Mouse (Mus musculus) midbrain, embryonic 10.5 days (tissue): Measurements from ENCODE around the gene Mrpl14. TPM values are rescaled to one million over a fixed set of nuclear protein-coding genes. Genes with fewer than 3 reads are reported as not detected.

Experiments
- DNase-seq: peaks from one replicate; pipeline ENCODE4 v3.0.0-alpha.2; 2017; ENCODE audit warnings: low spot score
- H3K27ac ChIP-seq: fragments of 300-500 bp; sonication (generic); replicated peaks from 2 replicates; pipeline ENCODE4 v1.5.1; 2016; ENCODE audit warnings: mild to moderate bottlenecking
- H3K27me3 ChIP-seq: fragments of 300-500 bp; sonication (generic); 2 replicates; pipeline ENCODE4 v1.6.1; 2016; ENCODE audit warnings: low read depth, mild to moderate bottlenecking; ENCODE audit not compliant: poor library complexity, severe bottlenecking
- H3K36me3 ChIP-seq: fragments of 300-500 bp; sonication (generic); 2 replicates; pipeline ENCODE4 v1.6.1; 2016; ENCODE audit warnings: mild to moderate bottlenecking, moderate library complexity
- H3K4me1 ChIP-seq: fragments of 300-500 bp; sonication (generic); 2 replicates; pipeline ENCODE4 v1.6.1; 2016
- H3K4me3 ChIP-seq: fragments of 300-500 bp; sonication (generic); 2 replicates; pipeline ENCODE4 v1.5.1; 2016; ENCODE audit warnings: mild to moderate bottlenecking, moderate library complexity
- H3K9me3 ChIP-seq: fragments of 300-500 bp; sonication (generic); replicated peaks from 2 replicates; pipeline ENCODE4 v1.6.1; 2016; ENCODE audit warnings: mild to moderate bottlenecking
- WGBS: fragments of 180-500 bp; shearing (Covaris S2); methylation state at CpG from one replicate; pipeline ENCODE4 v1.1.7; 2016; 5-methylcytosine and 5-hydroxymethylcytosine counted together
- polyA plus RNA-seq: library from polyadenylated mRNA; unstranded; fragments of >200 nt; fragmentation: Nextera tagmentation; extraction: Ambion mirVana; gene quantifications from 2 replicates; pipeline ENCODE4 v1.2.1, GENCODE M21; 2016

The Mrpl14 gene
- polyA plus RNA-seq, 1 experiment from 2014 or later = 155 TPM

- Histone ChIP-seq H3K36me3 (no peaks in the 10 kb centered on the region), H3K4me1 (no peaks in the 10 kb centered on the region), H3K9me3 (no peaks in the 10 kb centered on the region), H3K27ac (no peak overlapping the region), H3K27me3 (no peaks in the 10 kb centered on the region), H3K4me3 (no peak overlapping the region)
- DNase-seq = no peak
- WGBS = 63% methylated on average over 3 of the region's 3 CpGs
Observed at GRCm38 (mm10) chr17:45709829-45710228, 23.7 kb downstream of the Mrpl14 start.

DNA sequence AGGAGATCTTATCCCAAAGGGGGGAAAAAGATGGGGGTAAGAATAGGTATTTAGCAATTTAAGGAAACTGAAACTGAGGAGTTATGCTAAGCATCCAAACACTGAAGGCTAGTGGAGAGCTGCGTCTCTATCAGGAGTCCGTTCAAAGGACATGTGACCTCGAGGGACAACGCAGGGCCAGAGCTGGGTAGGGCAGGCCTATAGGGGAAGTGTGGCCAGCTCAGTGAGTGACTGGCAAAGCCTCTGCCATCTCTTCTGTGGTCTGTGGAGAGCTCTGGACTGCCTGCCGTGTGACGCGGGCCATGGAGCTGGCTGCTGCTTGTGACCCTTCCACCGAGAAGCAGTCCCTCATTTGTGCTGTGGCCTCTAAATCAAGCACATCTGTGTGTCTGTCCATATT, 24.3 kb downstream of the Mrpl14 start:
- no peak overlapping the region for H3K27ac ChIP-seq
- H3K9me3 ChIP-seq = no peaks in the 10 kb centered on the region
- no peaks in the 10 kb centered on the region for H3K4me1 ChIP-seq
- H3K36me3 ChIP-seq = no peaks in the 10 kb centered on the region
- H3K27me3 ChIP-seq = no peaks in the 10 kb centered on the region
- DNase-seq = no peak
- 83% methylated on average over 8 of the region's 8 CpGs for WGBS
- no peak overlapping the region for H3K4me3 ChIP-seq

- no peaks in the 10 kb centered on the region for H3K27me3 ChIP-seq
- no peaks in the 10 kb centered on the region for H3K36me3 ChIP-seq
- H3K27ac ChIP-seq = no peak overlapping the region
- H3K4me3 ChIP-seq = no peak overlapping the region
- no peak for DNase-seq
- 71% methylated on average over 3 of the region's 3 CpGs for WGBS
- H3K4me1 ChIP-seq = no peaks in the 10 kb centered on the region
- H3K9me3 ChIP-seq = no peaks in the 10 kb centered on the region
Observed at GRCm38 (mm10) chr17:45711525-45711924, 25.4 kb downstream of the Mrpl14 start.

GRCm38 (mm10) chr17:45718323-45718722, 32.2 kb downstream of the Mrpl14 start:
- H3K4me1 ChIP-seq = peaks cover 9% of the 10 kb centered on the region
- 11% methylated on average over 10 of the region's 10 CpGs for WGBS
- H3K4me3 ChIP-seq = no peak overlapping the region
- H3K27ac ChIP-seq = no peak overlapping the region
- H3K36me3 ChIP-seq = no peaks in the 10 kb centered on the region
- H3K9me3 ChIP-seq = no peaks in the 10 kb centered on the region
- no peaks in the 10 kb centered on the region for H3K27me3 ChIP-seq
- peak; percentile 47 for DNase-seq

- H3K9me3 ChIP-seq = no peaks in the 10 kb centered on the region
Observed at GRCm38 (mm10) chr17:45723732-45724573, 37.8 kb downstream of the Mrpl14 start.

GRCm38 (mm10) chr17:45724574-45724921, 38.4 kb downstream of the Mrpl14 start:
- WGBS = 86% methylated on average over 10 of the region's 10 CpGs
- H3K4me3 ChIP-seq = peak overlapping the region; percentile 64; the same call in 1 of the 2 replicates
- peak overlapping the region; percentile 94 for H3K27ac ChIP-seq
- no peaks in the 10 kb centered on the region for H3K36me3 ChIP-seq
- H3K27me3 ChIP-seq = 0 out of 2 replicates have a peak, but pooled peaks cover 4% of the 10 kb centered on the region
- DNase-seq = no peak
- peaks cover 42% of the 10 kb centered on the region for H3K4me1 ChIP-seq
- no peaks in the 10 kb centered on the region for H3K9me3 ChIP-seq

More at GRCm38 (mm10) chr17:45723732-45724573, 37.8 kb downstream of the Mrpl14 start:
- WGBS = 5% methylated on average over 25 of the region's 25 CpGs
- peak overlapping the region; percentile 94 for H3K27ac ChIP-seq
- H3K4me3 ChIP-seq = peak overlapping the region; percentile 64
- no peaks in the 10 kb centered on the region for H3K36me3 ChIP-seq
- H3K4me1 ChIP-seq = peaks cover 37% of the 10 kb centered on the region
- peak; percentile 90 for DNase-seq
- H3K27me3 ChIP-seq = no peaks in the 10 kb centered on the region

DNA sequence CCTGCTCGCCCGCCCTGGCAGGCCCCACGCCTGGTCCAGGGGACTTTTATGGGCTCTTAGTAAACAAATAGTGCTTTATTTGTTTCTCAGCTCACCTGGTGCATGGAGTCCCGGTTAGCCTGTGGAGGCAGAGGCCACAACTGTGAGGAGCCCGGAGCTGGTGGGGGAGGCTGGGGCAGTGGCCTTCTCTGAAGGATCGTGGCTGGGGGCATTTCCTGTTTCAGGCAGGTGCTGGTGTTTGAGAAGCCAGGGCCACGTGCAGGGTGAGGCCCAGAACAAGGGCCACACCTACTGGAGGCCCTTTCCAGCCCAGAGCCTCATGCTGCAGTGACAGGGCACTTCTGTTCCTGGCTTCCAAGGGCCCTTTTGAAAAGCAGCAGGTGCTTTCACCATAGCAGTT, 40.1 kb downstream of the Mrpl14 start:
- Histone ChIP-seq H3K27ac (peak overlapping the region; percentile 63), H3K4me3 (no peak overlapping the region), H3K4me1 (peaks cover 58% of the 10 kb centered on the region), H3K9me3 (no peaks in the 10 kb centered on the region), H3K27me3 (0 out of 2 replicates have a peak, but pooled peaks cover 14% of the 10 kb centered on the region), H3K36me3 (no peaks in the 10 kb centered on the region)
- WGBS = 76% methylated on average over 7 of the region's 7 CpGs
- DNase-seq = no peak

- no peaks in the 10 kb centered on the region for H3K36me3 ChIP-seq
- H3K27me3 ChIP-seq = peaks cover 25% of the 10 kb centered on the region
- H3K9me3 ChIP-seq = no peaks in the 10 kb centered on the region
- no peak overlapping the region for H3K4me3 ChIP-seq
- DNase-seq = no peak
- peaks cover 55% of the 10 kb centered on the region for H3K4me1 ChIP-seq
- no peak overlapping the region for H3K27ac ChIP-seq
- WGBS = 85% methylated on average over 2 of the region's 2 CpGs
Observed at GRCm38 (mm10) chr17:45727481-45727880, 41.4 kb downstream of the Mrpl14 start.

DNA sequence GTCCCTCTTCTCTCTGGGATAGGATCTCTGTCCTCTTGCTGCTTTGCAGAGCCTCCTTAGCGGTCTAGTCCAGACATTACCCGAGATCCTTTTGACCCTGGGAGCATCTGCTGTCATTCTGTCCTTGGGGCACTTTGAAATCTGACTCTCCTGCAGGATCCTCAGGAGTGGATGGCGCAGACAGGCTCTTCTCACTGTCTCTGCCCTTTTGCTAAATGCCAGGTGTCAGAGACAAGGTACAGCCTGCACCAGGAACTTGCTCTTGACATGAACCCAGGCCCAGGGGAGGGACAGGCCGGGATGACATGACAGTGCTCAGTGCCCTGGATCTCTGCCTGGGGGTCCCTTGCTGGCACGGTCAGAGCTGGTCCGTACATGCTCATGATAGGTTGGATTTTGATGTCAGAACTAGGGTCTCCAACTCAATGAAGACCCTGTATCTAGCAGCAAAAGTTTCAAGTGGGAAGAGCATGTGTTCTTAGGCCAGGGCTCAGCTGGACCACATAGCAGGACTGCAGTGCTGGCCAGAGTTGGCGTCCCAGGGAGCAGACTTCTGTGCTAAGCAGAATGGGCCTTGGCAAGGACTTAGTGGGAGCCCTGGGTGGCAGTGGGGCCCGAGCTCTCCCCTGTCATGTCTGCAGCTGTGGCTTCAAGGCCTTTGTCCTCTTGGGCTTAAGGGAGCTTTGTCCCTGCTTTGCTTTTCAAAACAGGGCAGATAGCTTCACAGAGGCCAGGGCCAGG, 42.0 kb downstream of the Mrpl14 start:
- Histone ChIP-seq H3K9me3 (no peaks in the 10 kb centered on the region), H3K36me3 (no peaks in the 10 kb centered on the region), H3K27me3 (peaks cover 31% of the 10 kb centered on the region), H3K27ac (peak overlapping the region; percentile 60), H3K4me3 (no peak overlapping the region), H3K4me1 (peaks cover 54% of the 10 kb centered on the region)
- DNase-seq = no peak
- 59% methylated on average over 8 of the region's 8 CpGs for WGBS

DNA sequence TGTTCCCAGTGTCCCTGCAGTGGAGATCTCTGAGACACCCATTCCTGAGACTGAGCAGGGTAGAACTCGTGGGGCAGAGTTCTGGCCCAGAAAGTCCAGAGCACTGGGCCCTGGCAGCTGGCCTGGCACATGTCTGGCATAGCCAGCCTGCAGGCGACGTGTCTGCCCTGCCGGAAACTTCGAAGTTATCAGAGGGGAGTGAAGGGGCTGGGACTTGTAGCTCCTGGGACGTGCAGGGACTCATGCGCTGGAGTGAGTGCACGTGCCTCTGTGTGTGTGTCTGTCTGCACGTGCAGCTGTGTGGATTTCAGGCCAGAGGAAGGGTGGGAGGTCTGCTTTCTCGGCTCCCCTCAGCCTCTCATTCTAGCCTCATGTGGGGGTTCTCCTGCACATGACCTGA, 43.3 kb downstream of the Mrpl14 start:
- 72% methylated on average over 10 of the region's 10 CpGs for WGBS
- Histone ChIP-seq H3K4me1 (peaks cover 57% of the 10 kb centered on the region), H3K27me3 (peaks cover 42% of the 10 kb centered on the region), H3K4me3 (no peak overlapping the region), H3K27ac (peak overlapping the region; percentile 60), H3K36me3 (no peaks in the 10 kb centered on the region), H3K9me3 (no peaks in the 10 kb centered on the region)
- DNase-seq = no peak

- Histone ChIP-seq H3K27ac (no peak overlapping the region), H3K4me3 (no peak overlapping the region), H3K27me3 (peaks cover 49% of the 10 kb centered on the region), H3K36me3 (no peaks in the 10 kb centered on the region), H3K4me1 (peaks cover 70% of the 10 kb centered on the region), H3K9me3 (no peaks in the 10 kb centered on the region)
- 80% methylated on average over 4 of the region's 4 CpGs for WGBS
- no peak for DNase-seq
Observed at GRCm38 (mm10) chr17:45730696-45731095, 44.6 kb downstream of the Mrpl14 start.

- H3K27ac ChIP-seq = no peak overlapping the region
- H3K4me1 ChIP-seq = peaks cover 72% of the 10 kb centered on the region
- peaks cover 49% of the 10 kb centered on the region for H3K27me3 ChIP-seq
- no peaks in the 10 kb centered on the region for H3K36me3 ChIP-seq
- 26% methylated on average over 9 of the region's 9 CpGs for whole genome bisulfite sequencing
- peak; percentile 86 for DNase-seq
- no peaks in the 10 kb centered on the region for H3K9me3 ChIP-seq
- H3K4me3 ChIP-seq = no peak overlapping the region
Observed at GRCm38 (mm10) chr17:45731172-45731864, 45.2 kb downstream of the Mrpl14 start.
